Mouse (Mus musculus) regulatory T cell (primary cell): ENCODE results near the gene Pik3r5.

Experiments used
- in situ Hi-C: fragments of 300-600 bp; cut with MboI, MseI; formaldehyde crosslinking; loops from one replicate; pipeline ENCODE4 v1.15.1; 2025; ENCODE audit warnings: high pct_unique_total_duplicates

Pik3r5 gene

DNA sequence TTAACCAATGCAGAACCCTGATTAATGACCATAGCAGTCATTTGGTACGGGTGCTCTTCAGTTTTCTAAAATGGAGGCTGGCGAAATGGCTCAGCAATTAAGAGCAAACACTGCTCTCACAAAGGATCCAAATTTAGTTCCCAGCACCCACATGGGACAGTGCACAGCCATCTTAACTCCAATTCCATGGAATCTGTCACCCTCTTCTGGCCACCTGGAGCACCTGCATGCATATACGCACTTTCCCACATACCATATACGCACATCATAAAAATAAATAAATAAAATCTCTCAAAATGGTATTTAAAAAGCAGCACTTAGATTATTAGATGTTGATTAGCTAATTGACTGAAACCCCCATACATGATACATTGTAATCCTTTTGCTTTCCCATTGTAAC is 48.7 kb downstream of the Pik3r5 start:
- in situ Hi-C loops, result loop anchor here (5.0 kb wide), 1 partner anchor 48 kb away; the partner anchor contains the start of gene Pik3r5

GRCm38 (mm10) chr11:68482001-68482400 is 50.1 kb downstream of the Pik3r5 start:
- in situ Hi-C loops, result loop anchor here (5.0 kb wide), 1 partner anchor 50 kb away; the partner anchor contains the start of gene Pik3r5

DNA sequence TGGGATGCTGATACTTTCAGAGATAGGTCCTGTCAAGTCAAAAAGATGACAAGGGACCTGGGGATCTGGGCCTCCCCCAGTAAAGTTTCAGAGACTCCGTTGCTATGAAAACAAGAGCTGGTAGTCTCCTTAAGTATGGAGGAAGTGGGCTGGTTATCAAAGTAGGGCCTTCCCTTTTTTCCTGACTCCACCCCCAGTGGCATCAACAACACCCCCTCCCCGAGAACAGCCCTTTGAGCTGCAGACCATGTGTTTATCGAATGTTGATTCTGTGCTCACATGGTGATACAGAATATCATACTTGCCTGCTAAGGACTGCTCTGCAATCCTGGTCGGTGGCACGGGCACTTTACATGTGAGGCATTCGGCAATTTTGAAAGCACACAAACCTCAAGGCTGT is 51.3 kb downstream of the Pik3r5 start:
- in situ Hi-C loops, result loop anchor here (5.0 kb wide), 1 partner anchor 51 kb away; the partner anchor contains the start of gene Pik3r5

DNA sequence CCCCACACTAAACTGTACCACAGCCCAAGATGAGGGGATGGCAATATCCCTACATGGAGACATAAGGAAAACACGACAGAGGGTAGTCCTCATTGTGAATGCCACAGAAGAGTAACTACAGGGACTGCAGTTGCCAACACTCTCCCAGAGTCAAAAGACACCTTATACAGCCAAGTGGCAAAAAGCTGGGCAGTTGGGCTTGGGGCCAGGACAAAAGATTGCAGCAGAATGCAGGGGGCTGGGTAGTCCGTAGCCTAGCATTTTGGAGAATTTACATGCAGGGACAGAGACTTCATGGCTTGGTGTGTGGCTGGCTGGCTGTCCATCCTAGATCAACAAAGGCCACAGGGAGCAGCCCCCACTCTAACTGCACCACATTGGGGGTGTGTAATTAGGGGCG is 52.5 kb downstream of the Pik3r5 start:
- in situ Hi-C loops, result loop anchor here (5.0 kb wide), 1 partner anchor 52 kb away; the partner anchor contains the start of gene Pik3r5

GRCm38 (mm10) chr11:68485206-68485942 is 53.5 kb downstream of the Pik3r5 start:
- in situ Hi-C loops, result no loop called here

DNA sequence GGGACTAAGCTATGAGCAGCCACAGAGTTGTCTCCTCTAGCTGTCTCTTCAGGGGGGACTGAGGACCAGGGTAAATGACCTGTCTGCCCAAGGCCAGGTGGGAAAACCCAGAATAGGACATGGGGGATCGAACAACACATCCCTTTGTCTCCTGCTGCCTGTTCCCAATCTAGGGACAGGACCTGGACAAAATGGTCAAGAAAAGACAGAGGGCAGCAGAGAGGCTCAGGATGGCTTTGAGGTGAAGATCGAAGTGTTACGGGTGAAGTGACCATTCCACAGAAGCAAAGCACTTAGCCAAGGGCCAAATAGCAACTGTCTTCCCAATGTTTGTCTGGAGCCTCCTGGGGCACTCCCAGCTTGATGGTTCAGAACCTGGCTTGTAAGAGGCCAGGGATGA is 54.2 kb downstream of the Pik3r5 start:
- in situ Hi-C loops, result no loop called here

DNA sequence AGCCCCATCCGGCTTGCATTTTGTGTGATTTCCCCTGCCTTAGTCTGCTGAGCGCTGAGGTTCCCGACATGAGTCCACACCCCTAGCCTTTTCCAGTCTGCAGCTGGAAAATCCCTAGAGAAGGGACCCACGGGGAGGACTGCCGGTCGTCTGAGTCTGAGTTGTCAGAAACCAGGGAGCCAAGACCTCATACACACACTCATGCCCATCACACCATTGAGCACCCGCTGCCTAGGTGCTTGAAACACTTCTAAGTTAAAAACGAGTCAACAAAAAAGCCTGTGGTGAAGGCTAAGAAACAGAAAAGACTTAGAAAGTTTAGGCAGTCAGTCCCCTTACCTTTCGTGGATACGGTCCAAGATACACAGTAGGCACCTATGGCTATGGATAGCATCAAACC is 55.8 kb downstream of the Pik3r5 start:
- in situ Hi-C loops, result no loop called here

- in situ Hi-C loops, result no loop called here
These were observed 56.4 kb downstream of the Pik3r5 start for GRCm38 (mm10) chr11:68488256-68488824.

- in situ Hi-C loops, result no loop called here
These were observed 57.3 kb downstream of the Pik3r5 start for GRCm38 (mm10) chr11:68489236-68489635.

GRCm38 (mm10) chr11:68492592-68492991 is 60.7 kb downstream of the Pik3r5 start:
- in situ Hi-C loops, result loop anchor here (5.0 kb wide), 1 partner anchor 65 kb away; the partner anchor contains the start of gene Mfsd6l

DNA sequence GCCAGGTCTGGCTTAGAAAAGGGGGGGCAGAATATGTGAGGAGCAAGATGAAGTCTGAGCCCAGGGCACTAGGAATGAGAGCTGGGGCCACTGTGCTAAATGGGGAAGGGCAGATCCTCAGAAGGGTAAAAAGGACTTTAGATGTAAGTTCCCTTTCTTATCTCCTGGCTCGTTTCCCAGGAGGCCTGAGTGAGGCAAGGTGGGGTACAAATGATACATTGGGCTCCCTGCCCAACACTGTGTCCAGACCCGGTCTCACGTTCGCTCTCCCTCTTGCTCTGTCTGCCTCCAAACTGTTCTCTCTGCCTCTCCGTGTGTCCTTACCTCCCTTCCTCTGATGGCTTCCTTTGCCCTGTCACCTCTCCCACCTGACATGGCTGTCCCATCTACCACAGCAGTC is 61.8 kb downstream of the Pik3r5 start:
- in situ Hi-C loops, result loop anchor here (5.0 kb wide), 1 partner anchor 64 kb away; the partner anchor contains the start of gene Mfsd6l

DNA sequence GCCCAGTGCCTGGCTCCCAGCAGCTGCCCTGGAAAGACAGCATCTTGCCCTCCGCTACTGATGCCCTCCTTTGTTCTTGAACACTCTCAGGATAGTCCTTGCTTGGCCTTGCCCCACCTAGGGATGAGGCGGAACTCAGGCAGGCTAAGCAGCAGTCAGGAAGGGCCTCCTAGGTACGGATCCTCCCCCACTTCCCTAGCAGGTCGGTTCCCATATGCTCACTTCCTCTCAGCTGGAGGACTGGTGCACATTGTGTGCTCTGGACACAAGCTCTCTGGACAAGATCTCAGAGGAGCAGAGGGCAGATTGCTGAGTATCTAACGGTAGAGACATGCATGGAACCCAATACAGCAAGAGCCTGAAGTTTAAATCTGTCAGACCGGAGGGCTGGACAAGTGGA is 65.2 kb downstream of the Pik3r5 start:
- in situ Hi-C loops, result no loop called here

- in situ Hi-C loops, result no loop called here
These were observed 66.6 kb downstream of the Pik3r5 start for GRCm38 (mm10) chr11:68498517-68498916.

- in situ Hi-C loops, result no loop called here
These were observed 67.2 kb downstream of the Pik3r5 start for GRCm38 (mm10) chr11:68498999-68499699.

DNA sequence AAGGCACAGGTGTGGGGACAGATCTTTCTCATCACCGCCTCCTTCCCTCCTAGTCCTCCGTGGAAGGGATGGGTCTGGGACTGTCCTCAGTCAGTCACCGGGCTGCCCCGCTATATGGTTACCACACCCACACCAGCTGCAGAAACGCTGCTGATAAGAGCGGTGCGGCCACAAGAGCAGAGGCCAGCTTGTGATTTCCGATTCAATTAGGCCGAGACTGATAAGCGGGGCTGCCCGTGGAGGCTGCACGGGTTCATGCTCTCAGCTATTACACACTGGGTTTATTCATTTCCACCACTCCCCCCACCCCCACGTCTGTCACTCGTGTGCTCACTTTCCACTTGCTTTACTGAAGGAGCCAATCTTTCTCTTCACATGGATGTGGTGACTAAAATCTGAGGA is 69.0 kb downstream of the Pik3r5 start:
- in situ Hi-C loops, result no loop called here

GRCm38 (mm10) chr11:68502408-68502807 is 70.5 kb downstream of the Pik3r5 start:
- in situ Hi-C loops, result no loop called here

- in situ Hi-C loops, result no loop called here
These were observed 71.1 kb downstream of the Pik3r5 start, which contains the start of gene Pik3r6 for GRCm38 (mm10) chr11:68502902-68503629. Gene Pik3r6, plus strand, starts transcription at chr11:68503019.

DNA sequence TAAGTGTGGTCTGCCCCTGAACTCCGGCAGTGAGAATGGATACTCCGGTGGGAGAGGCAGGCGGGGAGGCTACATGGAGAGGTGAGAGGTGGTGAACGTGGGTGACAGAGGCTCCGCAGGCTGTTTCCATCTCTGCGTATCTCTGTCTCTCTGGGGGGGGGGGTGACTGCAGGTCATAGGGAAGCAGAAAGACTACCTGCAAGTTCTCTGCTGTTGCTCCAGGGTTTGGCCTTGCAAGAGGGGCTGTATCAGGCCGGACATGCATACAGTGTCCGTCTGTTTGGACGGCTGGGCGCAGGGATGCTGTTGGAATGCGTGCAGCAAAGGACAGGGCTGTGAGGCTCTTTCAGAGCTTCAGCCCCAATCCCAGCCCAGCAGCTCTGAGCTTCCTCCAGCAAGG is 73.0 kb downstream of the Pik3r5 start:
- in situ Hi-C loops, result no loop called here

DNA sequence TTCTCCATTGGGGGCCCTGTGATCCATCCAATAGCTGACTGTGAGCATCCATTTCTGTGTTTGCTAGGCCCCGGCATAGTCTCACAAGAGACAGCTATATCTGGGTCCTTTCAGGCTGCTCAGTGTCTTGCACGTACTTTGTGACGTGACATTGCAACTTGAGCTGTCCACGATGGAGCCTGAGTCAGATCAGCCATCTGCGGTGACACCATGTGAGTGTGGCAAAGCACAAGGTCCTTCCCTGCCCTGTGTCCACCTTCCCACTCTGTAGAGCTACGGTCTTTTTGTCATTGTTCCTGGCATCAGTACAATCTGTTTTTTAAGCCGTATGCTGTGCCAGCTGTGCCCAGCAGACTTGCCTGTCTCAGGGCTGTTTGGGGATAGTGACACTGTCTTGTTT is 75.3 kb downstream of the Pik3r5 start:
- in situ Hi-C loops, result no loop called here

DNA sequence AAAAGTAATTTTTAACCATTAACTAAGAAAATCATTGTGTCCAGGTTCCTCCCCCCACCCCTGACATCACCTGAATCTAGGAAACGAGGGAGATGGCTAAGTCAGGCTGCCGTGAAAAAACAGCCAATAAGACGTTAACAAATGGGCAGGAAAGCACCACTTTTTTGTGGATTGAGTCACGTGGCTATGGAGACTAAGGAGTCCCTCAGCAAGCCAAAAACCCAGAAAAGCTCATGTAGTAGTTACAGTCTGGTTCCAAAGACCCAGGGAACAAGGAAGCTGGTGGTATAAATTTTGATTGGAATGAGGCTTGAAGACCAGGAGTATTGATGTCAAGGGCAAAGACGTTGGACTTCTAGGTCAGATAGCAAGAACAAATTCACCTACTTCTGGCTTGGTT is 76.7 kb downstream of the Pik3r5 start:
- in situ Hi-C loops, result no loop called here

- in situ Hi-C loops, result no loop called here
These were observed 77.3 kb downstream of the Pik3r5 start for GRCm38 (mm10) chr11:68509194-68509593.

- in situ Hi-C loops, result no loop called here
These were observed 82.0 kb downstream of the Pik3r5 start for GRCm38 (mm10) chr11:68513969-68514368.
